Mouse (Mus musculus): ENCODE measurements around the gene Tmem63a.
"Not testable (repeated sequence)": the region's sequence is repeated elsewhere in the genome, so short reads cannot be mapped to it uniquely, and the experiment has no call there.

The Tmem63a gene

GRCm38 (mm10) chr1:180942166-180943031 is at the start of gene Tmem63a:
Gene Tmem63a, plus strand, starts transcription at chr1:180942344.
- DNase-seq, result peak; percentile 85

GRCm38 (mm10) chr1:180892808-180893207 is 49.3 kb upstream of the Tmem63a start, which contains the start of gene Lefty2:
Gene Lefty2, plus strand, starts transcription at chr1:180893108.
- no peak for DNase-seq

GRCm38 (mm10) chr1:180894088-180894987 is 47.8 kb upstream of the Tmem63a start:
- not testable (repeated sequence) for DNase-seq

GRCm38 (mm10) chr1:180901107-180901506 is 41.0 kb upstream of the Tmem63a start:
- DNase-seq, result peak; percentile 83

GRCm38 (mm10) chr1:180902915-180903314 is 39.2 kb upstream of the Tmem63a start:
- no peak for DNase-seq

- DNase-seq, result no peak
Measured at GRCm38 (mm10) chr1:180903666-180904038, 38.5 kb upstream of the Tmem63a start.

- DNase-seq, result peak; percentile 98
Measured at GRCm38 (mm10) chr1:180904039-180904814, 37.9 kb upstream of the Tmem63a start, which contains the start of gene Pycr2. Gene Pycr2, plus strand, starts transcription at chr1:180904293.

GRCm38 (mm10) chr1:180904815-180905080 is 37.4 kb upstream of the Tmem63a start:
- no peak for DNase-seq

- DNase-seq, result no peak
Measured at GRCm38 (mm10) chr1:180905307-180905706, 36.8 kb upstream of the Tmem63a start.

GRCm38 (mm10) chr1:180905876-180906275 is 36.3 kb upstream of the Tmem63a start:
- DNase-seq, result no peak

- no peak for DNase-seq
Measured at GRCm38 (mm10) chr1:180906461-180907147, 35.5 kb upstream of the Tmem63a start.

- DNase-seq, result no peak
Measured at GRCm38 (mm10) chr1:180911138-180911537, 31.0 kb upstream of the Tmem63a start.

- peak; percentile 42 for DNase-seq
Measured at GRCm38 (mm10) chr1:180911653-180912287, 30.4 kb upstream of the Tmem63a start.

- no peak for DNase-seq
Measured at GRCm38 (mm10) chr1:180912792-180913191, 29.4 kb upstream of the Tmem63a start.

- DNase-seq, result peak; percentile 50
Measured at GRCm38 (mm10) chr1:180913797-180914196, 28.3 kb upstream of the Tmem63a start.

GRCm38 (mm10) chr1:180916425-180916824 is 25.7 kb upstream of the Tmem63a start:
- no peak for DNase-seq

- no peak for DNase-seq
Measured at GRCm38 (mm10) chr1:180917053-180917452, 25.1 kb upstream of the Tmem63a start.

- DNase-seq, result peak; percentile 33
Measured at GRCm38 (mm10) chr1:180919686-180920085, 22.5 kb upstream of the Tmem63a start.

- DNase-seq, result no peak
Measured at GRCm38 (mm10) chr1:180922273-180923048, 19.7 kb upstream of the Tmem63a start.

GRCm38 (mm10) chr1:180924737-180925136 is 17.4 kb upstream of the Tmem63a start:
- no peak for DNase-seq

GRCm38 (mm10) chr1:180926286-180926685 is 15.9 kb upstream of the Tmem63a start:
- DNase-seq, result no peak
